Mouse (Mus musculus) CH12.LX (cell line): ENCODE measurements around the gene Slc35f3.

Experiments
- CHD1 ChIP-seq: IDR thresholded peaks from 2 replicates; pipeline ENCODE4 v1.6.1; 2012; ENCODE audit warnings: low read depth, low read length, improper control_type of control experiment, inconsistent platforms
- CHD2 ChIP-seq: IDR thresholded peaks from 2 replicates; pipeline ENCODE4 v1.6.1; 2011; ENCODE audit warnings: low read length, improper control_type of control experiment
- CTCF ChIP-seq, 2 experiments: IDR thresholded peaks in 1 of 2; conservative IDR thresholded peaks in 1 of 2; 2 replicates each; pipeline ENCODE4 v1.5.1; 2011 to 2012; ENCODE audit warnings: low read depth in 2 of 2, low read length in 2 of 2, improper control_type of control experiment in 1 of 2, inconsistent platforms in 1 of 2, mild to moderate bottlenecking in 1 of 2, moderate library complexity in 1 of 2
- SIN3A ChIP-seq: IDR thresholded peaks from 2 replicates; pipeline ENCODE4 v1.6.1; 2012; ENCODE audit warnings: low read length, improper control_type of control experiment, inconsistent platforms

DNA sequence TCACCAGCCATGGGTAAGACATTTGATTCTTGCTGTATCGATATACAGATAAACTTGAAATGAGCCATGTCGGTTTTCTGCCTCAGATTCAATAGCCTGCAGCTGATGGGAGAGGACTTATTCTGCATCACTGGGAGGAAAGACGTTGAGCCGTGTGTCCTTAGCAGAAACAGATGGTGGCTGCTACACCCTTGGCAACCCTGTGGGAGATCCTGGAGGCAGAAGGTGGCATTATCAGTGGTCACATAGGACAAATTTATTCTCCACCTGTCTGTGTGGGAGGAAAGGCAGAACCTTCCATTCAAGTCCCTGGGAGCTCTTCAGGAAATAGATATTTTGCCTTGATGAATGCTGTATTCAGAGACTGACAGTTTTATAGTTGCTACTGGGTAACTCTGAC, 47.9 kb upstream of the Slc35f3 start:
- TF ChIP-seq CTCF (conservative IDR thresholded peaks at IDR 0.05 in 1 of 2, IDR thresholded peaks at IDR 0.05 in 1 of 2; ENCODE audit: low read depth in 2 of 2, low read length in 2 of 2) (no peak), CHD2 (no peak), SIN3A (no peak), CHD1 (no peak)
